Mouse (Mus musculus) liver, postnatal 0 days (tissue): ENCODE results near the gene Ptprd. TPM values are rescaled to one million over a fixed set of nuclear protein-coding genes. Genes with fewer than 3 reads are reported as not detected.

Experiments
- ATAC-seq: fragments of 200-750 bp; cut with Nextera tagmentation; 2 replicates; pipeline ENCODE4 v1.8.0; 2017; ENCODE audit warnings: mild to moderate bottlenecking, moderate library complexity
- DNase-seq: peaks from one replicate; pipeline ENCODE4 v3.0.0-alpha.2; 2016
- H3K27ac ChIP-seq: fragments of 300-500 bp; sonication (generic); 2 replicates; pipeline ENCODE4 v1.5.1; 2014; ENCODE audit warnings: antibody characterized with exemption, moderate library complexity, mild to moderate bottlenecking, low read depth
- H3K27me3 ChIP-seq: fragments of 300-500 bp; sonication (generic); 2 replicates; pipeline ENCODE4 v1.6.1; 2014; ENCODE audit warnings: low read length, control low read depth, mixed read lengths; ENCODE audit not compliant: insufficient read depth
- H3K36me3 ChIP-seq: fragments of 300-500 bp; sonication (generic); replicated peaks from 2 replicates; pipeline ENCODE4 v1.6.1; 2014; ENCODE audit warnings: mild to moderate bottlenecking, control low read depth, low read length, moderate library complexity, mixed read lengths; ENCODE audit not compliant: insufficient read depth
- H3K4me1 ChIP-seq: fragments of 300-500 bp; sonication (generic); 2 replicates; pipeline ENCODE4 v1.6.1; 2014; ENCODE audit warnings: antibody characterized with exemption, mild to moderate bottlenecking, control low read depth; ENCODE audit not compliant: insufficient read depth
- H3K4me2 ChIP-seq: fragments of 300-500 bp; sonication (generic); 2 replicates; pipeline ENCODE4 v1.6.1; 2014; ENCODE audit warnings: low read depth, mild to moderate bottlenecking, low read length, moderate library complexity, mixed read lengths
- H3K4me3 ChIP-seq: fragments of 300-500 bp; sonication (generic); 2 replicates; pipeline ENCODE4 v1.5.1; 2014; ENCODE audit warnings: low read depth, low read length
- H3K9ac ChIP-seq: fragments of 300-500 bp; sonication (generic); replicated peaks from 2 replicates; pipeline ENCODE4 v1.6.1; 2014; ENCODE audit warnings: mild to moderate bottlenecking, moderate library complexity
- H3K9me3 ChIP-seq: fragments of 300-500 bp; sonication (generic); 2 replicates; pipeline ENCODE4 v1.6.1; 2016; ENCODE audit warnings: mild to moderate bottlenecking, control low read depth, low read length, mixed read lengths
- CTCF ChIP-seq: sonication (generic); IDR thresholded peaks from 2 replicates; pipeline ENCODE4 v1.5.1; 2016; ENCODE audit warnings: antibody characterized with exemption, low read depth
- EP300 ChIP-seq: IDR thresholded peaks from 2 replicates; pipeline ENCODE4 v1.6.1; 2016; ENCODE audit warnings: antibody characterized with exemption, low read depth, mild to moderate bottlenecking
- WGBS: fragments of 180-500 bp; shearing (Covaris S2); extraction: QIAGEN DNeasy Blood & Tissue Kit; methylation state at CpG from one replicate; pipeline ENCODE4 v1.1.7; 2014; ENCODE audit not compliant: insufficient replicate concordance; 5-methylcytosine and 5-hydroxymethylcytosine counted together
- polyA plus RNA-seq: library from polyadenylated mRNA; unstranded; fragments of >200 nt; fragmentation: Nextera tagmentation; extraction: Ambion mirVana; gene quantifications from 2 replicates; pipeline ENCODE4 v1.2.1, GENCODE M21; 2015

Ptprd gene
- polyA plus RNA-seq, 1 experiment from 2014 or later = 9.3 TPM

DNA sequence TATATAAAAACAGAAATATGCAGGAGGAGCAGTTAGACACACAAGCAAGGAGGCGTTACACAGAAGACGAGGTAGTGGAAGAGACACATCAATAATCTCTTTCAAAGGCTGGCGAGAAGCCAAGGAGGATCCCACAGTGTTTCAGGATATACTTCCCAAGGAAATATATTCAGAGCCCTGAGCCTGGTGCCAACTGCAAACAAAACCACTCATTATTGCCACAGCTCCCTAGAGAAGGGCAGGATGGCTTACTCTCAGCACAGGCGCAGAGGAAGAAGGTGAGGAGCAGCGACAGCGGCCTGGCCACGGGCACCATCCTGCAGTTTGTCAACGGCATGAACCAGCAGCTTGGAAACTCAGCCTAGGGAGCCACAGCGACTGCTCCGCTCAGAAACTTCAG, 1886.8 kb downstream of the Ptprd start:
- WGBS = 75% methylated on average over 10 of the region's 10 CpGs
- H3K9ac ChIP-seq = no peak overlapping the region
- H3K4me1 ChIP-seq = no peaks in the 10 kb centered on the region
- ATAC-seq = no peak
- H3K27ac ChIP-seq = no peak overlapping the region
- H3K4me3 ChIP-seq = no peak overlapping the region
- no peaks in the 10 kb centered on the region for H3K27me3 ChIP-seq
- H3K36me3 ChIP-seq = 0 out of 2 replicates have a peak, but pooled peaks cover 3% of the 10 kb centered on the region
- TF ChIP-seq CTCF (no peak), EP300 (no peak)
- H3K4me2 ChIP-seq = no peak overlapping the region
- DNase-seq = no peak
- H3K9me3 ChIP-seq = no peaks in the 10 kb centered on the region

DNA sequence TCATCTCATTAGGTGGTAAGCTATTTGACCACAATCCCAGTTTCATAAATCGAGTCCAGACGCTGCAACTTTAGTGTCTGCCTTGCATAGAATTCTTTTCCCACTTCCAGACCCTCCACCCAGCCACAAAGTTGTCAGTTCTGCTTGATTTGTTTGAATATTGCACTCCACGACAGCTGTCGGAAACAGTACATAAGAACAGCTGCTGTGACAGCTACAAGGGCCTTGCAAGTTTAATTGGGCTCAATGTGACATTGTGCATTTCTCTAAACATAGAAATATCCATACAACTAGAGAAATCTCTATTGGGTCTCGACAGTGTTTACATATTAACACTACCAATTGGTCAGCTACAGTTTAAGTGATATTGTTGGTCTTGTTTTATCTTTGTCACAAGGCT, 1887.3 kb downstream of the Ptprd start:
- H3K27ac ChIP-seq = no peak overlapping the region
- DNase-seq (no peak), ATAC-seq (no peak)
- H3K27me3 ChIP-seq = no peaks in the 10 kb centered on the region
- H3K9ac ChIP-seq = no peak overlapping the region
- 71% methylated on average over 5 of the region's 5 CpGs for WGBS
- H3K4me3 ChIP-seq = no peak overlapping the region
- no peak overlapping the region for H3K4me2 ChIP-seq
- no peaks in the 10 kb centered on the region for H3K4me1 ChIP-seq
- TF ChIP-seq CTCF (no peak), EP300 (no peak)
- 0 out of 2 replicates have a peak, but pooled peaks cover 3% of the 10 kb centered on the region for H3K36me3 ChIP-seq
- H3K9me3 ChIP-seq = no peaks in the 10 kb centered on the region

- H3K4me1 ChIP-seq = no peaks in the 10 kb centered on the region
- H3K27me3 ChIP-seq = no peaks in the 10 kb centered on the region
- WGBS = 60% methylated on average over 4 of the region's 4 CpGs
- H3K4me2 ChIP-seq = no peak overlapping the region
- no peak overlapping the region for H3K9ac ChIP-seq
- 0 out of 2 replicates have a peak, but pooled peaks cover 3% of the 10 kb centered on the region for H3K36me3 ChIP-seq
- no peak for DNase-seq
- no peak overlapping the region for H3K4me3 ChIP-seq
- no peak overlapping the region for H3K27ac ChIP-seq
- no peaks in the 10 kb centered on the region for H3K9me3 ChIP-seq
- no peak for ATAC-seq
- TF ChIP-seq EP300 (no peak), CTCF (no peak)
Measured at GRCm38 (mm10) chr4:76319874-76320273, 1891.9 kb downstream of the Ptprd start.

GRCm38 (mm10) chr4:76315977-76316376, 1895.8 kb downstream of the Ptprd start:
- no peak for TF ChIP-seq CTCF
- TF ChIP-seq EP300 = no peak
- whole genome bisulfite sequencing = 77% methylated on average over 2 of the region's 2 CpGs
- ATAC-seq = no peak

DNA sequence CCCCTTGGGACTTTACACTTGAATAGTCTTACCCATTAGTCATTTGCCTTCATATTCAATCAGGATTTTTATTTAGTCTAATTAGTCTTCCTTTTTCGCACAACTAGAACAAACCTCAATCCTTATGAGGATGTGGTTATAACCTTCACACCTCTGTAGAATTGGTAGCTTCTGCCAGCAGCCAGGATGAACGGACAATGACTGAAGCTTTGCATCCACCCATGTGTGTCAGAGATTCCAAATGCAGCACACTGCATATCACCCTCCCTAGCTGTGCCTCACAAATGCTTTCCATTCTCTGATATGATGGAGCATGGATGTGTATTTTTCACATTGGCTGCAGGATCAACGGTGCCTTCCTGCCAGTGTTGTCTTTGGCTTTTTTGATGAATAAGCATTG, 1898.0 kb downstream of the Ptprd start:
- Histone ChIP-seq H3K9ac (no peak overlapping the region), H3K4me3 (no peak overlapping the region), H3K27ac (no peak overlapping the region), H3K27me3 (no peaks in the 10 kb centered on the region), H3K36me3 (no peaks in the 10 kb centered on the region), H3K4me1 (no peaks in the 10 kb centered on the region), H3K4me2 (no peak overlapping the region), H3K9me3 (no peaks in the 10 kb centered on the region)
- no peak for DNase-seq
- TF ChIP-seq EP300 (no peak), CTCF (no peak)
- ATAC-seq = no peak
- WGBS = 68% methylated on average over 3 of the region's 3 CpGs

More at GRCm38 (mm10) chr4:76315977-76316376, 1895.8 kb downstream of the Ptprd start:
- no peak overlapping the region for H3K4me2 ChIP-seq
- no peaks in the 10 kb centered on the region for H3K9me3 ChIP-seq
- no peak overlapping the region for H3K27ac ChIP-seq
- H3K27me3 ChIP-seq = no peaks in the 10 kb centered on the region
- H3K4me1 ChIP-seq = no peaks in the 10 kb centered on the region
- H3K4me3 ChIP-seq = no peak overlapping the region
- no peak for DNase-seq
- no peaks in the 10 kb centered on the region for H3K36me3 ChIP-seq
- no peak overlapping the region for H3K9ac ChIP-seq

- no peak for TF ChIP-seq CTCF
- TF ChIP-seq EP300 = no peak
- no peak for DNase-seq
- no peaks in the 10 kb centered on the region for H3K27me3 ChIP-seq
Measured at GRCm38 (mm10) chr4:76312593-76312992, 1899.2 kb downstream of the Ptprd start.

DNA sequence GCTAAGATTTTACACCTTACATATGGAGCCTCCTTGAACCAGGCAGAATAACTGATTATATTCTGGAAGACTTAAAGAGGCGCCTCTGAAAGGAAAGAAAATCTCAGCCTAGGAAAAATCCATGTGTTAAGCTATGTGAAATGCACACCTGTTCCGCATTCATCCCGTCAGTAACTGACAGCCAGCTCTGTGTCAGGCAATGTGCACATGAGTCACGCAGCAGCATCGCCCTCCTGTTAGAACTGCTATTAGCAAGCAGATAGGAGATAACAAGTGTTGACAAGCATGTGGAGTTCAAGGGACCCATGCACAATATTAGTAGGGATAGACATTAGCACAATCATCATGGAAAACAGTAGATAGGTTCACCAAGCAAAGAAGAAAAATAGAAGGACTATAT, 1905.8 kb downstream of the Ptprd start:
- no peak for DNase-seq
- WGBS = 84% methylated on average over 5 of the region's 5 CpGs
- Histone ChIP-seq H3K27ac (no peak overlapping the region), H3K9ac (no peak overlapping the region), H3K4me1 (no peaks in the 10 kb centered on the region), H3K36me3 (no peaks in the 10 kb centered on the region), H3K27me3 (no peaks in the 10 kb centered on the region), H3K4me2 (no peak overlapping the region), H3K9me3 (no peaks in the 10 kb centered on the region), H3K4me3 (no peak overlapping the region)
- ATAC-seq = no peak
- no peak for TF ChIP-seq EP300
- no peak for TF ChIP-seq CTCF

More at GRCm38 (mm10) chr4:76312593-76312992, 1899.2 kb downstream of the Ptprd start:
- Histone ChIP-seq H3K4me3 (no peak overlapping the region), H3K9me3 (no peaks in the 10 kb centered on the region), H3K4me2 (no peak overlapping the region), H3K36me3 (no peaks in the 10 kb centered on the region), H3K9ac (no peak overlapping the region), H3K27ac (no peak overlapping the region), H3K4me1 (no peaks in the 10 kb centered on the region)
- ATAC-seq = no peak
- 74% methylated on average over 3 of the region's 3 CpGs for WGBS
